Mouse (Mus musculus) bone marrow macrophage, adult 2 months (primary cell): ENCODE data around the gene Hist1h2bp.
"Not testable (repeated sequence)": the region's sequence is repeated elsewhere in the genome, so short reads cannot be mapped to it uniquely, and the experiment has no call there.

Experiments used
- CTCF ChIP-seq: IDR thresholded peaks from 2 replicates; pipeline ENCODE4 v1.5.1; 2012; ENCODE audit warnings: low read depth, mild to moderate bottlenecking, low read length, moderate library complexity
- POLR2A ChIP-seq: IDR thresholded peaks from 2 replicates; pipeline ENCODE4 v1.6.1; 2012; ENCODE audit warnings: mild to moderate bottlenecking, low read depth, low read length, borderline replicate concordance

DNA sequence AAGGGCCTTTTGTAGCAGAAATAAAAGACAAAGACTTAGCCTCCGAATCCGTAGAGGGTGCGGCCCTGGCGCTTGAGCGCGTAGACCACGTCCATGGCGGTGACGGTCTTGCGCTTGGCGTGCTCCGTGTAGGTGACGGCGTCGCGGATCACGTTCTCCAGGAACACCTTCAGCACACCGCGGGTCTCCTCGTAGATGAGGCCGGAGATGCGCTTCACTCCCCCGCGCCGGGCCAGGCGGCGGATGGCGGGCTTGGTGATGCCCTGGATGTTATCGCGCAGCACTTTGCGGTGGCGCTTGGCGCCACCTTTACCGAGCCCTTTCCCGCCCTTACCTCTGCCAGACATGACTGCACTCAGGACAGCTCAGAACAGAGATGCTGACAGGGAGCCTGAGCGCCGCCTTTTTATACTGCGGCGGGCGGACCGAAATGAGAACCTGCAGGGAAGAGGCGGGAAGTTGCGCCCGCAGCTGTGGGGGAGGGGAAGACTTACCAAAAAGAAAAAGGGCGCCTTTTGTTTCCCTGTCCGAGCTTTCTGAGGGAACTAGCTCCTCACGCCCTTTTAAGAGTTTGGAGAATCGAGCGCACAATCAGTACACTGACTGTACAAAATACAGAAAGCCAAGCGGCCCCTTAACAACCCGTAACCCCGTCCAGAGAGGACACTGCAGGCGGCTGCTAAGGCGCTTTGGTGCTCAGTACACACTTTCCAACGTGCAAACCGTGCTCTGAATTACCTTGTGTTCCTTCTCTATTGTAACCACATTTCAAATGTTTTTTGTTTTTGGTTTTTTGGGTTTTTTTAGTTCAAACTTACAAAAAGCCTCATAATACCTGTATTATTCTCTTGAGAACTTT is 36.9 kb upstream of the Hist1h2bp start, which contains the start of gene Hist1h4k:
- peak; percentile 22; the same call in 1 of the 2 replicates for TF ChIP-seq POLR2A
- not testable (repeated sequence) for TF ChIP-seq CTCF
